Mouse (Mus musculus) forebrain, embryonic 11.5 days (tissue): ENCODE data around the gene Rab11fip3. TPM values are rescaled to one million over a fixed set of nuclear protein-coding genes. Genes with fewer than 3 reads are reported as not detected.
A peak's percentile ranks its signal among the peaks of the same experiment; 100 is the strongest.

ENCODE experiments used
- ATAC-seq: fragments of 200-750 bp; cut with Nextera tagmentation; replicated peaks from 2 replicates; pipeline ENCODE4 v1.8.0; 2017; ENCODE audit warnings: moderate TSS enrichment; ENCODE audit not compliant: low FRiP score
- DNase-seq: peaks from one replicate; pipeline ENCODE4 v3.0.0-alpha.2; 2017; ENCODE audit warnings: low spot score
- H3K27ac ChIP-seq: fragments of 300-500 bp; sonication (generic); 2 replicates; pipeline ENCODE4 v1.5.1; 2014; ENCODE audit warnings: low read depth, low read length
- H3K27me3 ChIP-seq: fragments of 300-500 bp; sonication (generic); 2 replicates; pipeline ENCODE4 v1.6.1; 2014; ENCODE audit warnings: mild to moderate bottlenecking, low read length, mixed read lengths; ENCODE audit not compliant: control insufficient read depth, insufficient read depth
- H3K36me3 ChIP-seq: fragments of 300-500 bp; sonication (generic); 2 replicates; pipeline ENCODE4 v1.6.1; 2014; ENCODE audit warnings: mild to moderate bottlenecking, low read length, moderate library complexity, mixed read lengths; ENCODE audit not compliant: control insufficient read depth, insufficient read depth
- H3K4me1 ChIP-seq: fragments of 300-500 bp; sonication (generic); replicated peaks from 2 replicates; pipeline ENCODE4 v1.6.1; 2014; ENCODE audit warnings: low read length, mixed read lengths; ENCODE audit not compliant: control insufficient read depth, insufficient read depth
- H3K4me2 ChIP-seq: fragments of 300-500 bp; sonication (generic); 2 replicates; pipeline ENCODE4 v1.6.1; 2014; ENCODE audit warnings: low read depth, mild to moderate bottlenecking, low read length, moderate library complexity, mixed read lengths; ENCODE audit not compliant: severe bottlenecking
- H3K4me3 ChIP-seq: fragments of 300-500 bp; sonication (generic); 2 replicates; pipeline ENCODE4 v1.5.1; 2014; ENCODE audit warnings: low read depth, low read length
- H3K9ac ChIP-seq: fragments of 300-500 bp; sonication (generic); 2 replicates; pipeline ENCODE4 v1.6.1; 2014; ENCODE audit warnings: low read length
- H3K9me3 ChIP-seq: fragments of 300-500 bp; sonication (generic); 2 replicates; pipeline ENCODE4 v1.6.1; 2016; ENCODE audit warnings: low read length, mixed read lengths; ENCODE audit not compliant: control insufficient read depth
- WGBS: fragments of 180-500 bp; shearing (Covaris S2); extraction: QIAGEN DNeasy Blood & Tissue Kit; methylation state at CpG from one replicate; pipeline ENCODE4 v1.1.7; 2014; 5-methylcytosine and 5-hydroxymethylcytosine counted together
- polyA plus RNA-seq: library from polyadenylated mRNA; unstranded; fragments of >200 nt; fragmentation: Nextera tagmentation; extraction: Ambion mirVana; gene quantifications from 2 replicates; pipeline ENCODE4 v1.2.1, GENCODE M21; 2014

Rab11fip3 gene
- polyA plus RNA-seq, 1 experiment from 2014 or later = 35.1 TPM

GRCm38 (mm10) chr17:26017949-26018348 is 51.4 kb downstream of the Rab11fip3 start:
- H3K9me3 ChIP-seq = no peaks in the 10 kb centered on the region
- no peak overlapping the region for H3K9ac ChIP-seq
- H3K4me1 ChIP-seq = no peaks in the 10 kb centered on the region
- ATAC-seq (no peak), DNase-seq (no peak)
- H3K4me2 ChIP-seq = no peak overlapping the region
- no peaks in the 10 kb centered on the region for H3K27me3 ChIP-seq
- WGBS = 85% methylated on average over 5 of the region's 5 CpGs
- no peak overlapping the region for H3K4me3 ChIP-seq
- no peak overlapping the region for H3K27ac ChIP-seq
- peaks cover under 1% of the 10 kb centered on the region; the same call in 1 of the 2 replicates for H3K36me3 ChIP-seq

GRCm38 (mm10) chr17:26017021-26017420 is 52.3 kb downstream of the Rab11fip3 start:
- ATAC-seq (no peak), DNase-seq (no peak)
- no peaks in the 10 kb centered on the region for H3K27me3 ChIP-seq
- peaks cover 4% of the 10 kb centered on the region; the same call in 1 of the 2 replicates for H3K36me3 ChIP-seq
- H3K4me1 ChIP-seq = no peaks in the 10 kb centered on the region
- H3K27ac ChIP-seq = no peak overlapping the region
- whole genome bisulfite sequencing = 87% methylated on average over 3 of the region's 3 CpGs
- no peak overlapping the region for H3K9ac ChIP-seq
- no peak overlapping the region for H3K4me3 ChIP-seq
- H3K4me2 ChIP-seq = no peak overlapping the region
- no peaks in the 10 kb centered on the region for H3K9me3 ChIP-seq

GRCm38 (mm10) chr17:26013711-26014110 is 55.6 kb downstream of the Rab11fip3 start:
- no peaks in the 10 kb centered on the region for H3K9me3 ChIP-seq
- H3K27me3 ChIP-seq = no peaks in the 10 kb centered on the region
- no peaks in the 10 kb centered on the region for H3K4me1 ChIP-seq
- peaks cover 4% of the 10 kb centered on the region; the same call in 1 of the 2 replicates for H3K36me3 ChIP-seq
- WGBS = 87% methylated on average over 10 of the region's 10 CpGs
- DNase-seq (no peak), ATAC-seq (no peak)
- no peak overlapping the region for H3K4me2 ChIP-seq
- no peak overlapping the region for H3K27ac ChIP-seq
- H3K9ac ChIP-seq = no peak overlapping the region
- H3K4me3 ChIP-seq = no peak overlapping the region

GRCm38 (mm10) chr17:26011841-26012460 is 57.4 kb downstream of the Rab11fip3 start:
- peaks cover 4% of the 10 kb centered on the region; the same call in 1 of the 2 replicates for H3K36me3 ChIP-seq
- H3K4me3 ChIP-seq = no peak overlapping the region
- peak; percentile 84 for DNase-seq
- peak; percentile 60; the same call in 1 of the 2 replicates for ATAC-seq
- H3K9me3 ChIP-seq = no peaks in the 10 kb centered on the region
- 12% methylated on average over 15 of the region's 15 CpGs for WGBS
- no peaks in the 10 kb centered on the region for H3K4me1 ChIP-seq
- no peak overlapping the region for H3K27ac ChIP-seq
- H3K4me2 ChIP-seq = no peak overlapping the region
- H3K27me3 ChIP-seq = no peaks in the 10 kb centered on the region
- no peak overlapping the region for H3K9ac ChIP-seq

GRCm38 (mm10) chr17:26009540-26009939 is 59.8 kb downstream of the Rab11fip3 start:
- ATAC-seq (peak; percentile 69; the same call in 1 of the 2 replicates), DNase-seq (peak; percentile 83)
- WGBS = 44% methylated on average over 4 of the region's 4 CpGs
- no peak overlapping the region for H3K27ac ChIP-seq
- H3K9ac ChIP-seq = no peak overlapping the region
- no peaks in the 10 kb centered on the region for H3K27me3 ChIP-seq
- no peak overlapping the region for H3K4me2 ChIP-seq
- no peaks in the 10 kb centered on the region for H3K4me1 ChIP-seq
- H3K9me3 ChIP-seq = no peaks in the 10 kb centered on the region
- H3K4me3 ChIP-seq = no peak overlapping the region
- peaks cover 6% of the 10 kb centered on the region; the same call in 1 of the 2 replicates for H3K36me3 ChIP-seq

- no peaks in the 10 kb centered on the region for H3K4me1 ChIP-seq
- H3K9me3 ChIP-seq = no peaks in the 10 kb centered on the region
- no peak overlapping the region for H3K27ac ChIP-seq
- H3K36me3 ChIP-seq = peaks cover 11% of the 10 kb centered on the region; the same call in 1 of the 2 replicates
- ATAC-seq (no peak), DNase-seq (no peak)
- 91% methylated on average over 7 of the region's 7 CpGs for WGBS
- no peak overlapping the region for H3K4me2 ChIP-seq
- H3K27me3 ChIP-seq = no peaks in the 10 kb centered on the region
- H3K4me3 ChIP-seq = no peak overlapping the region
- H3K9ac ChIP-seq = no peak overlapping the region
Observed at GRCm38 (mm10) chr17:26008787-26009186, 60.6 kb downstream of the Rab11fip3 start.

- Histone ChIP-seq H3K9me3 (no peaks in the 10 kb centered on the region), H3K36me3 (peaks cover 11% of the 10 kb centered on the region; the same call in 1 of the 2 replicates), H3K9ac (no peak overlapping the region), H3K27me3 (no peaks in the 10 kb centered on the region), H3K4me2 (no peak overlapping the region), H3K4me3 (no peak overlapping the region), H3K4me1 (no peaks in the 10 kb centered on the region), H3K27ac (no peak overlapping the region)
- DNase-seq = no peak
- ATAC-seq = no peak
Observed at GRCm38 (mm10) chr17:26008331-26008730, 61.0 kb downstream of the Rab11fip3 start.

GRCm38 (mm10) chr17:26007646-26008045 is 61.7 kb downstream of the Rab11fip3 start:
- H3K27ac ChIP-seq = no peak overlapping the region
- no peaks in the 10 kb centered on the region for H3K27me3 ChIP-seq
- H3K36me3 ChIP-seq = peaks cover 7% of the 10 kb centered on the region; the same call in 1 of the 2 replicates
- H3K4me1 ChIP-seq = no peaks in the 10 kb centered on the region
- H3K4me3 ChIP-seq = no peak overlapping the region
- no peak for ATAC-seq
- no peak overlapping the region for H3K9ac ChIP-seq
- H3K9me3 ChIP-seq = no peaks in the 10 kb centered on the region
- no peak overlapping the region for H3K4me2 ChIP-seq
- WGBS = 82% methylated on average over 2 of the region's 2 CpGs
- DNase-seq = no peak
